10 mouse cellular contexts compared by ENCODE assay signal in genomic region chr9:77512220-77512619, GRCm38 (mm10). TPM values are rescaled to one million over a fixed set of nuclear protein-coding genes. Genes with fewer than 3 reads are reported as not detected.
A peak's percentile ranks its signal among the peaks of the same experiment; 100 is the strongest.
DNase-seq lines count a peak whose midpoint lies in the region; ATAC-seq lines count a peak whose summit lies in the region.
"Had no signal": no experiment of that assay in that cellular context is flagged by ENCODE, and none has a peak within 500 bp of the region (broad histone marks: within the 10 kb centered on the region; RNA-seq: fewer than 3 reads in every experiment).

No protein-coding gene starts in this region.

- ATAC-seq in hindbrain, embryonic 12.5 days (ENCODE audit: low FRiP score) = peak; percentile 54; the same call in 1 of the 2 replicates
- ATAC-seq in forebrain, embryonic 12.5 days (ENCODE audit: low FRiP score) = peak; percentile 58; the same call in 1 of the 2 replicates
- ATAC-seq in neural tube, embryonic 13.5 days (ENCODE audit: low read depth) = peak; percentile 30; the same call in 1 of the 2 replicates
- ATAC-seq in frontal cortex, adult (ENCODE audit: low TSS enrichment) = no peak

- no peak for DNase-seq in hindbrain, embryonic 10.5 days (ENCODE audit: low spot score)
- DNase-seq in Muller cell, postnatal 12 days (ENCODE audit: inconsistent ontology term) = peak; percentile 94
- DNase-seq in layer of hippocampus, adult 9-10 months (ENCODE audit: low spot score) = no peak
- no peak for DNase-seq in adrenal gland, adult 2 months
- DNase-seq: cerebellum, postnatal 36 days; kidney, adult 11 months had no signal

- H3K27ac ChIP-seq in hindbrain, embryonic 12.5 days = no peak overlapping the region
- no peak overlapping the region for H3K27ac ChIP-seq in hindbrain, embryonic 10.5 days
- H3K27ac ChIP-seq in forebrain, embryonic 12.5 days = no peak overlapping the region
- no peak overlapping the region for H3K27ac ChIP-seq in neural tube, embryonic 13.5 days (replicated peaks)

- H3K36me3 ChIP-seq in hindbrain, embryonic 12.5 days = no peaks in the 10 kb centered on the region
- H3K36me3 ChIP-seq in hindbrain, embryonic 10.5 days = no peaks in the 10 kb centered on the region
- no peaks in the 10 kb centered on the region for H3K36me3 ChIP-seq in forebrain, embryonic 12.5 days (replicated peaks)
- H3K36me3 ChIP-seq in neural tube, embryonic 13.5 days = no peaks in the 10 kb centered on the region

- H3K4me3 ChIP-seq in hindbrain, embryonic 12.5 days = no peak overlapping the region
- H3K4me3 ChIP-seq in hindbrain, embryonic 10.5 days = no peak overlapping the region
- no peak overlapping the region for H3K4me3 ChIP-seq in forebrain, embryonic 12.5 days (replicated peaks)
- H3K4me3 ChIP-seq in neural tube, embryonic 13.5 days = no peak overlapping the region

- H3K9ac ChIP-seq in hindbrain, embryonic 12.5 days = no peak overlapping the region
- no peak overlapping the region for H3K9ac ChIP-seq in forebrain, embryonic 12.5 days
- H3K9ac ChIP-seq in neural tube, embryonic 13.5 days = no peak overlapping the region

- peaks cover 14% of the 10 kb centered on the region; the same call in 1 of the 2 replicates for H3K4me1 ChIP-seq in hindbrain, embryonic 12.5 days
- H3K4me1 ChIP-seq in hindbrain, embryonic 10.5 days (replicated peaks) = peaks cover 21% of the 10 kb centered on the region
- H3K4me1 ChIP-seq in forebrain, embryonic 12.5 days = peaks cover 31% of the 10 kb centered on the region
- peaks cover 15% of the 10 kb centered on the region for H3K4me1 ChIP-seq in neural tube, embryonic 13.5 days (replicated peaks)

- WGBS in hindbrain, embryonic 12.5 days = 44% methylated on average over 6 of the region's 6 CpGs
- 57% methylated on average over 6 of the region's 6 CpGs for WGBS in hindbrain, embryonic 10.5 days
- WGBS in forebrain, embryonic 12.5 days = 22% methylated on average over 6 of the region's 6 CpGs
- 41% methylated on average over 6 of the region's 6 CpGs for WGBS in neural tube, embryonic 13.5 days

- H3K27me3 ChIP-seq in hindbrain, embryonic 12.5 days = no peaks in the 10 kb centered on the region
- H3K27me3 ChIP-seq in hindbrain, embryonic 10.5 days (ENCODE audit: insufficient read depth, poor library complexity, severe bottlenecking) = no peaks in the 10 kb centered on the region
- no peaks in the 10 kb centered on the region; the same call in 1 of the 2 replicates for H3K27me3 ChIP-seq in forebrain, embryonic 12.5 days
- H3K27me3 ChIP-seq in neural tube, embryonic 13.5 days = no peaks in the 10 kb centered on the region

- no peaks in the 10 kb centered on the region for H3K9me3 ChIP-seq in hindbrain, embryonic 12.5 days (replicated peaks)
- no peaks in the 10 kb centered on the region for H3K9me3 ChIP-seq in hindbrain, embryonic 10.5 days
- no peaks in the 10 kb centered on the region for H3K9me3 ChIP-seq in forebrain, embryonic 12.5 days
- no peaks in the 10 kb centered on the region for H3K9me3 ChIP-seq in neural tube, embryonic 13.5 days

- no peak overlapping the region for H3K4me2 ChIP-seq in hindbrain, embryonic 12.5 days (replicated peaks)
- no peak overlapping the region for H3K4me2 ChIP-seq in forebrain, embryonic 12.5 days
- no peak overlapping the region for H3K4me2 ChIP-seq in neural tube, embryonic 13.5 days

RNA-seq across cellular contexts. Expression of gene Lrrc1, which starts 32.5 kb away (rescaled TPM):
- 8.7 and 11.2 TPM in 2 replicates for polyA plus RNA-seq in hindbrain, embryonic 12.5 days (2016; fragmentation: Nextera tagmentation; extraction: Ambion mirVana)
- 6.3 and 8.0 TPM in 2 replicates for polyA plus RNA-seq in hindbrain, embryonic 10.5 days (2016; fragmentation: Nextera tagmentation; extraction: Ambion mirVana)
- polyA plus RNA-seq in forebrain, embryonic 12.5 days (2016; fragmentation: Nextera tagmentation; extraction: Ambion mirVana) = 18.1 and 21.4 TPM in 2 replicates
- 6.0 and 6.1 TPM in 2 replicates for polyA plus RNA-seq in neural tube, embryonic 13.5 days (2015; fragmentation: Nextera tagmentation; extraction: Ambion mirVana)
- total RNA-seq in adrenal gland, adult 2 months (2021) = 10 to 100 TPM; 10.0 to 15.1 TPM
- 10.7 and 22.8 TPM in 2 replicates for polyA plus RNA-seq in adrenal gland, adult 2 months (2012; rRNA removed)
